Mouse (Mus musculus) adrenal gland, adult 10 weeks (tissue): ENCODE measurements around the gene Rdh13. TPM values are rescaled to one million over a fixed set of nuclear protein-coding genes. Genes with fewer than 3 reads are reported as not detected.

Experiments used
- polyA plus RNA-seq: library from polyadenylated mRNA; stranded (reverse); fragments of 350-450 nt; fragmentation: Illumina TruSeq; extraction: RNeasy Lipid Tissue Mini Kit (QIAGEN cat#74804); gene quantifications from one replicate; pipeline ENCODE4 v1.2.3, GENCODE M21; 2014; ENCODE audit warnings: low read depth, low replicate concordance

Rdh13 gene
- 5.3 TPM for polyA plus RNA-seq

GRCm38 (mm10) chr7:4445216-4445791, at the start of gene Rdh13:
TSS of gene Rdh13 (minus strand) at chr7:4445649.

GRCm38 (mm10) chr7:4460576-4461434, 15.4 kb upstream of the Rdh13 start, which contains the start of gene Eps8l1:
TSS of gene Eps8l1 (plus strand) at chr7:4460674.

GRCm38 (mm10) chr7:4397730-4398129, 47.7 kb downstream of the Rdh13 start, which contains the start of gene Gp6:
TSS of gene Gp6 (minus strand) at chr7:4397744.

Other genes starting within 250 kb of the Rdh13 start
- gene Lilra5, start 207.9 kb downstream of the Rdh13 start, polyA plus RNA-seq = 6.6 TPM
- gene Ncr1, start 107.9 kb downstream of the Rdh13 start, polyA plus RNA-seq = 0.70 TPM
- not detected for gene Gp6, start 47.9 kb downstream of the Rdh13 start, polyA plus RNA-seq
- gene Eps8l1, start 15.0 kb upstream of the Rdh13 start, polyA plus RNA-seq = 0.35 TPM
- gene Ppp1r12c, start 56.0 kb upstream of the Rdh13 start, polyA plus RNA-seq = 9.2 TPM
- not detected for gene Tnnt1, start 70.7 kb upstream of the Rdh13 start, polyA plus RNA-seq
- gene Tnni3, start 78.6 kb upstream of the Rdh13 start, polyA plus RNA-seq = not detected
- not detected for gene Dnaaf3, start 86.8 kb upstream of the Rdh13 start, polyA plus RNA-seq
- 1.2 TPM for gene Syt5, start 101.9 kb upstream of the Rdh13 start, polyA plus RNA-seq
- gene Ptprh, start 158.4 kb upstream of the Rdh13 start, polyA plus RNA-seq = not detected
- gene Tmem86b, start 185.8 kb upstream of the Rdh13 start, polyA plus RNA-seq = 0.99 TPM
- 11.8 TPM for gene Ppp6r1, start 213.4 kb upstream of the Rdh13 start, polyA plus RNA-seq
- not detected for gene Hspbp1, start 239.4 kb upstream of the Rdh13 start, polyA plus RNA-seq
- 0.35 TPM for gene Brsk1, start 245.0 kb upstream of the Rdh13 start, polyA plus RNA-seq